Mouse (Mus musculus) urinary bladder, postnatal 25 days (tissue): ENCODE data around the gene Xpa.

Experiments
- DNase-seq: peaks from one replicate; pipeline ENCODE4 v3.0.0; 2022; ENCODE audit warnings: low spot score

Xpa gene

DNA sequence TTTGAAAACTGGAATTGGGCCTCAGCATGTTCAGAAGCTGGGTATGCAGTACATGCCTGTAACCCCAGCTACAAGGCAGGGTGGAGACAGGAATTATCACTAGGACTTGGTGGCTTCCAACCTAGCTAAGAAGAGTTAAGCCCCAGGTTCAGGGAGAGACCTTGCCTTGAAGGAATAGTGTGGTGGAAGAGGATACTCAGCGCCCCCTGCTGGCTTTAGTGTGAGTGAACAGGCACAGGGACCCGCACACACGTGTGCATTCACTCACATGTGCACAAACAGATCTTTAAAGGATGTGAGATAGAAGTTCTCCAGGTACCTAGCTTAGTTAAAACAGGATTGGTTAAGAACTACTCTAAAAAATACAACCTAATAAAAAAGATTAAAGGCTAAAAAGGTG lies 51.8 kb downstream of the Xpa start:
- DNase-seq, result no peak

DNA sequence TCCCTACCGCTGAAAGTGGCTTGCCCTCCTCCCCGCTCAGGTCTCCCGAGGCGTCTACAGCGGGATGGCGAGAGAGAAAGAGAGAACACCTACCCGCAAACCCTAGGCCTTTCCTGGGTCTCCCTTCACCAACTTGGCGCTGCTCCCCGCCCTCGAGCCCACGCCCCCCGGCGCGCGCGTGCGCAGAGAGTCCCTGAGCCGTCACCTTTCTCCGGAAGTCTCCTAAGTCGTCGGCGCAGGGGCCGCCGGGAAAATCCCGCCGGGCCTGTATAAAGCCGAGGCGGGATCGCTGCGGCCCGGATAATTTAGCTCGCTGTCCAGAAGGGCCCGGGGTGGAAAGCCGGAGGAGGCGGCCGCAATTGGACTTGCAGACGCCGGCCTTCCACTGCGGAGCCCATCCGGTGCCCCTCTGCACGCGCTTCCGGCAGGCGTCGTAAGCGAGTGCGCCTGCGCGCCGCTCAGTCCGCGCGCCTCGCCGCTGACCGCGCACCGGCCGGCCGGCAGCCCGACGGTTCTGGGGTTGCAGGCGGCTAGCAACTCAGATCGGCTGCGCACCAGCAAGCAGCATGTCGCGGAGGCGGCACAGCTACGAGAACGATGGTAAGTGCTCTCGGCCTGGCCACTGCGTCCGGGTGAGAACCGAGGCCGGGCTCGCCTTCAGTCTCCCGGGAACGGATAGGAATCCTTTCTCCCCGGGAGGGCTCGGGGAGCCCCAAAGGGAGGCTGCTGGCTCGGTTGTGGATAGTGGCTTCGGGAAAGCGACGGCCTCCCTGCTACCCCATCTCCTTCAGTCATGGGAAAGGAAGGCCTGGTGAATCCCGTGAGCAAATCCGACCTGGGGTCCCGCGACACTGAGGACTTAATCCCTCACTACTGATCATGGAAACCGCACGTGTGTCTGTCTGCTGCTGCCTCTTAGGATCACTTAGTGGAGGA lies 57.6 kb downstream of the Xpa start, which contains the start of the genes Ncbp1 and Tstd2:
TSS of gene Ncbp1 (plus strand) at position 327 of the 936 bp plus-strand sequence.
TSS of gene Tstd2 (minus strand) at position 408 of the 936 bp plus-strand sequence.
- peak; percentile 92 for DNase-seq

DNA sequence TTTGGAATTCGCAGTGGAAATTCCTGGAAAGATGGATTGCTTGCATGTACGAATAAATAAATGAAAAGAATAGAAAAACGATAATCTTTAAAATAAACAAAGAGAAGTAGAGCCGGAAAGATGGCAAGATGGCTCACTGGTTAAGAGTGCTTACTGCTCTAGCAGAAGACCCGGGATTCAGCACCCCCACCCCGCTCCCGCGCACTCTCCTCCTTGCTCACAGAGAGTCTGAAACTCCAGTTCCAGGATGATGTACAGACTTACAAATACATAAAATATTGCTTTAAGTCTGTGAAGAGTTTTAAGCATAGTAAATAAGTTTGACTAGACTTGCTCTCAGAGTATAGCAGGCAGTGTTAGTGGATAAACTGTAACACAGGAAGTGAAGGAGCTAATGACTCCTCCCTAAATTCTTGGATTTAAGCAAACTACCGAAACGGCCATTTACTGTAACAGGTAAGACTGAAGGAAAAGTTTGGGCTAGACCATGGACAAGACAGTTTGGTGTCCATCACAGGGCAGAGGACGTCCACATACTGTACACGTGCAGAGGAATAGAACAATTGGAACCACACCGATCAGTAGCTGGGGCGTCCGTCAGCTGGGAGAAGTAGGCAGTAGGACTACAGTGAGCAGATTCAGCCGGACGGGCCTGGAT lies 58.4 kb downstream of the Xpa start:
- no peak for DNase-seq

DNA sequence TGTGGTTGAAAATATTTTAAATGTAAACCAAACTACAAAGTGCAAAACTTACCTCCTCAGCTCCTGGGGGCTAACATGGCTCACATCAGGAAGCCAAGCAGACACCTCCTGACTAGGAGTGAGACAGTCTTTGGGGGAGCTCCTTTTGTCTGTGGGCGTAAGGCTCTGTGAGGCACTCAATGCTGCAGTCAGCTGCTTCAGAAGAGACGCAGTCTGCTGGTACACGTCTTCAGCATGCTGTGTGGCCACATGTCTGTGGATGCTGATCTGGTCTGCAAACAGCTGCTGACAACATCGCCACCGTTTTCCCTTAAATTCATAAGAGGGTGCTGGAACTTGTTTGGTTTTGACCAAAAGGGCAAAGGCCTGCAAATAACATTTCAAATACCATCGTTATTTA lies 64.3 kb downstream of the Xpa start:
- no peak for DNase-seq

DNA sequence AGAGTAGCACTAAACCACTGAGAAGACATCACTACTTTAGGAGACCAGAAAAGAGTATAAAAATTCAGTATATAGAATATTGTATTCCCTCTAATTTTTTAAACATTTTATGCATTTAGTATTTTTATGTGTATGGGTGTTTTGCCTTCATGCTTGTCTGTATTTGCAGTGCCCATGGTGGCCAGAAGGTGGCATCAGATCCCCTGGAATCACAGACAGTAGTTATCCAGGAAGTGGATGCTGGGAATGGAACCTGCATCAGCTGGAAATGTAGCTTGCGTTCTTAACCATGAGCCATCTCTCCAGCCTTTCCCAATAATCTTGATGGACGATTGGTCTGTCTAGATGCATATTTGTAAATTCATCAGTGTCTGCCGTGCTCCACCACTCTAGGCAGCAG lies 65.9 kb downstream of the Xpa start:
- peak; percentile 27 for DNase-seq

DNA sequence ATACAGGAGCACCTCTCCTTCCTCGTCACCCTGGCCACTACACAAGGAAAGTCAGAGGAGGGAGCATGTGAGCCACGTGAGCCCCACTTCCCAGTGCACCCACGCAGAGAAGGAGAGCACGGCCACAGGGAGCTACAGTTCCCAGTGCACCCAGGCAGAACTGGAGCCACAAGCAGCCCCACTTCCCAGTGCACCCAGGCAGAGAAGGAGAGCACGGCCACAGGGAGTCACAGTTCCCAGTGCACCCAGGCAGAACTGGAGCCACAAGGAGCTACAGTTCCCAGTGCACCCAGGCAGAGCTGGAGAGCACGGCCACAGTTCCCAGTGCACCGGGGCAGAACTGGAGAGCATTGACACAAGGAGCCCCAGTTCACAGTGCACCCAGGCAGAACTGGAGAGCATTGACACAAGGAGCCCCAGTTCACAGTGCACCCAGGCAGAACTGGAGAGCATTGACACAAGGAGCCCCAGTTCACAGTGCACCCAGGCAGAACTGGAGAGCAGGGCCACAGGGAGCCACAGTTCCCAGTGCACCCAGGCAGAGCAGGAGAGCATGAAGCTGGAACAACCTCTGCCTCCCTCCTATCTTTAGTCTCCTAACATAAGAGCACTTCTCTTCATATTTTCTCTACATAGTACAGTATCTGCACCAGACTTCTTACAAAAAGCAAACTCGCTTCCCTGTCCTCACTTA lies 66.7 kb downstream of the Xpa start:
- DNase-seq, result no peak

DNA sequence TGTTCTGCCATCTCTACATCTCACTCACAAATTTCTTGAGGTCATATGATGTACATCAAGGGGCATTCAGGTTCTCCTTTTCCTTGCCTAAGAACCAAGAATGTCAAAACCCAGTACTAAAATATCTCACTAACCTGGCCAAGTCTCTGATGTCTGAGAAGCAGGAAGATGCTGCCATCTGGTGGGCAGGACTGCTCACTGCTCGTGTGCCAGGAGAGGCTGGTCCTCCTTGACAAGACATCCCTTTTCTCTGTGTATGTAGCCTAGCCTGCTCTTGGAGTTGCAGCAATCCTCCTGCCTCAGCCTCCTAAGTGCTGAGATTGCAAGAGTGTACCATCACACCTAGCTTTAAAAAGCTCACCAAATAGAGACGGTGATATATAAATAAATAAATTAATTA lies 69.6 kb downstream of the Xpa start:
- peak; percentile 52 for DNase-seq

DNA sequence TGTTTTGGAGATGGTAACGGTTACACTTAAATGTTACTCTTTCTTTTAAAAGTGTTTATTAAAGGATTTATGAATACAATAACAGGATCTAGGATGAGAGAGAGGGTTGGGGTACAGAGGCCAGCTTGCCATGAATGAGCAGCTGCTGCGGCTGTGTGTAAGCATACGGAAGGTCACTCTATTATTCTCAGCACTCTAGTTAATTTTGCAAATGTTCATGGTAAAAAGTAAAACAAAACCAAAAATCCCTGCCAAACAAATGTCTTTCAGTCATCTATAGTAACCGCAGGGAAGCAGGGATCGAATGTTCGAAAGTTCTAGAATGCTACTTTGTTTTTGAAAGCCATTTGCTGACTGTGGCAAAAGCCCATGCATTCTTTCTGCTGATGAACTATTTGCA lies 72.8 kb downstream of the Xpa start:
- DNase-seq, result no peak

DNA sequence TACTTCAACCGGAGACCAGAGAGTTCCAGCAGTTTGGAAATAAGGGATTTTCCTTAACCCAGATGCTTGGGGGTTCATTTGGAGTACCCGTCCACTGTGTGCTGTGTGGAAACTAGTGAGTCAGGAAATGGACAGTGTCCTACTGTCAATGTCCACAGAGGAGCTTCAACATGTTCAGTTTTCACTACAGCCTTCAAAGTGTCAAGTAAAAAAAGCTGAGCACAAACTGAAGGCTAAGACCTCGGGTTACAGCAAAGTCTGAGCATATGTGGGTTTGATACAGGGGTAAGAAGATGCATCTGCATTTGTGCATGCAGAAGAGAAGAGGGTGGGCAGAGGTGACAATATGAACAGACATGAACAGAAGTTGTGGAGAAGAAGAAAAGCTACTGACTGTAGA lies 75.3 kb downstream of the Xpa start:
- DNase-seq, result no peak

DNA sequence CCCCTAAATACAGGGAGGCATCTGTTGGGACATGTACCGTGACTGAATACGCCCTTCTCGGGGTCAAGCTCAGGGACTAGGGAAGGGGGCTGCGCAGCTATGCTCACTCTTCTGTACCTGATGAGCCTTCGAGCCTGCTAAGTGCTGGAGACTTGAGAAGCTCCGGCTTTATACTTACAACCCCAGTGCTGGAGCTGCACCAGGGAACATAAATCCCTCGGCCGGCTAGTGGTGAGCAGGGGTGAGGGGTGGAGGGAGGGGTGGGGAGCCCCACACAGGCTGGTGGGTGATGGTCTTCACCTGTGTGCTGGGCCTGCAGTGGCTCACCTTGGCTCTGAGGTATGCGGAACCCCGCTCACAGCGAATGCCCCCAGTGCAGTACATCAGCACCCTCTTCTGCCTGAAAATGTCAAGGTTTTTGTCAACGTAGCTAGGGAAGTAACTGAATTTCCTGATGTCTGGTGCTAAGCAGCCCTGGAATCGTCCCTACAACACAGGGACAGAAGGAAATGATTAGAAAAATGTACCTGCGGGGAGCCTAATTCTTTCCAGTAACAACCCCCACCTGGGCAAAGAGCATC lies 76.5 kb downstream of the Xpa start:
- no peak for DNase-seq

DNA sequence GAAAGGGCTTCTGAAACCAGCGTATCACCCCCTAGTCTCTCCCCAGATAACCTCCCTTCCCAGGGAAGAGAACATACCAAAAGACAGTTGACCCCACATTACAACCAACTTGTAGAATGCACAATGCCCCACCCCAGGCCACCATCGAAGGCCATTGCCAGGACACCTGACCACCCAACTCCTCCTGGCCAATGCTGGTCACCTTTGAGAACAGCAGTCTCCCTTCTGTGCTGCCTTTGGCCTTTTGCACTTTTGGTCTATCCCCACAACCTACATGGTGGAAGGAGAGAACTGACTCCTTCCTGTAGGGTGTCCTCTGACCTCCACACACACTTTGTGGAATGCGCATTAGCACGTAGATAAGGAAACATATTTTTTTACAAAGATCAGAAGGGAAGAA lies 78.6 kb downstream of the Xpa start:
- DNase-seq, result no peak

DNA sequence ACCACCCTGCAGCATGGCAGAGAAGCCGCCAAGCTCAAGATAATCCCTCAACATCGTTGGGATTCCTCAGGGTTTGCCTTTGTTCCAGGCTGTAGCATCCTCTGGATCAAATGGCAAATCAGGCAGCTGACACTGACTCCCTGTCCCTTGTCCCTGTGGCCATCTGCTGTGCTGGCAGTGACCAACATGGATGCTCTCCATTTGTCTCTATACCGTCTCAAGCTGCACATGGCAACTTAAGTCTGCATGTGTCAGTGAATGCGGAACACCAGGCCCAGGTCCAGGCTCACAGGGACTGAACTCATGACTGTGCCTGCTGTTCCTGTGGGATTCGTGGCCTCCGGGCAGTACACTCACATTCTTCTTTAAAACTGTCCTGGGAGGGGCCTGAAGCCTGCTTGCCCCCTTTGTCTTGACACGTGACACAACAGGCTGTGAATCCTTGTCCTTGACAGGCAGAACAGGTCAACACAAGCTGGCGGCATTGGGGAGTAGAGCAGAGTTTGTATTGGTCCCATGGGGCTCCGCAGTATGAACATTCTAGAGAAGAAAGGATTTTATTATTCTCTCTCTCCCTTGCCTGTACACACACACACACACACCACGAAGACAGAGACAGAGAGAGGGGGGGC lies 79.5 kb downstream of the Xpa start:
- DNase-seq, result no peak

DNA sequence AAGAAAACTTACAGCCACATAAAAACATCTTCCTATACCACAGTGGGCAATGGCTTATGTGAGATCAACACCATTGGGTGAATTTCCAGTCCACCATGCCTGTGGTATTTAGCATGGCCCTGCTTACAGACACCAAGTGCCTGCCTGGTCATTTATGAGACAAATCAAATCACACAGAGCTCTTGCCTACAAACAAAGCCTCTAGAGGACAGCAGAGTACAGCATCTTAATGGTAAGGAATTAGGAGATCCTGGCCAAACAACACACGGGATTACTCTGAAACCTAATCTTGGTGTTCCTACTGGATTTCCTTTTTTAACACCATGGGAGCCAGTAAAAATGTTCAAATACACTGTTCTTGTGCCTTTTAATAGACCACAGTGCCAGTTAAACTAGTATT lies 80.8 kb downstream of the Xpa start:
- DNase-seq, result no peak

DNA sequence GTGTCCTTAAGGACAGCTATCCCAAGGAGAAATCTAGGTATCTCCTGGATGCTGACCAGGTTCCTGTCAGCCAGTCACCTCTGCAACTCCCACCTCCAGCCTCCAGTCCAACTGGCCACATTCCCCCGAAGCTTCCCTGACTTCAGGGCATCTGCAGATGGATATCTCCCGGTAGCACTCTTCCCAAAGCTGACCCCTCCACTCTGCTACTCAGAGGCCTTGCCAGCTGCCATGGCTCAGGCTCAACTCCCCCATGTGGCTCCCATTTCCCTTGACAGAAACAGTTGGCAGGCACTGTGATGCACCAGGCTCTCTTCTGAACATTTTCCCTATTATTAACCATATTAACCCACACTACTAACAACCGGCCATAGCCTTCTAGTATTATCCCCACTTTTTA lies 84.8 kb downstream of the Xpa start:
- no peak for DNase-seq

DNA sequence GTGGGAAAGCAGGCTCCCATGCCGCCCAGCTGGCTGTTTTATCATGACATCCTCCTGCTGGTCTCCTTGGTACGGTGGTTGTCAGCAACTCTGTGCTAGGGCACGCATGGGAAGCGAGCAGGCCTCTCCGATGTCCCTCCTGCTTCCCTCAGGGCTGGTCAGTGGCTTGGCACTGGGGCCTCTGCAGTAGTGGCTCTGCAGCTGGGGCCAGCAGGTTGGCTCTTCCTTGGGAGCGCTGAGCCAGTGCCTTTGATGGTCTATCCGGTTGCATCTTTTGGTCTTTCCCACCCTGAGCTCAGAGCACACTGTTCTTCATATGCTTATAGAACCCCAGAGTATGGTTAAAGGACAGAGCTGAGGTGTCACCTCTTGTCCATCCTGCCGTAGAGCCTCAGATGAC lies 86.0 kb downstream of the Xpa start:
- no peak for DNase-seq
